Mouse (Mus musculus): ENCODE measurements at regions not wholly inside any gene's neighbourhood (a gene's known extent, or its start where the extent isn't known, plus 50 kb on each side); places are given as distances from the start of the nearest gene placed in this dataset.
A peak's percentile ranks its signal among the peaks of the same experiment; 100 is the strongest.

- no peak for DNase-seq
Measured at GRCm38 (mm10) chr5:33548800-33549199, 80.6 kb downstream of the Fam53a start.

GRCm38 (mm10) chr5:33543372-33543771, 86.1 kb downstream of the Fam53a start:
- DNase-seq = peak; percentile 45 to 54

GRCm38 (mm10) chr5:33542643-33543042, 86.8 kb downstream of the Fam53a start:
- DNase-seq = no peak

- DNase-seq = no peak
Measured at GRCm38 (mm10) chr5:33542000-33542554, 87.4 kb downstream of the Fam53a start.

GRCm38 (mm10) chr5:33540259-33540658, 89.2 kb downstream of the Fam53a start:
- no peak for DNase-seq

GRCm38 (mm10) chr5:33537429-33537828, 92.0 kb downstream of the Fam53a start:
- no peak for DNase-seq

- DNase-seq = no peak
Measured at GRCm38 (mm10) chr5:33537017-33537416, 92.4 kb downstream of the Fam53a start.

- no peak for DNase-seq
Measured at GRCm38 (mm10) chr5:33536261-33536660, 93.2 kb downstream of the Fam53a start.

- no peak for DNase-seq
Measured at GRCm38 (mm10) chr5:33535145-33536010, 94.1 kb downstream of the Fam53a start.

- no peak for DNase-seq
Measured at GRCm38 (mm10) chr5:33534345-33534744, 95.1 kb downstream of the Fam53a start.

GRCm38 (mm10) chr5:33533185-33533584, 96.2 kb downstream of the Fam53a start:
- no peak for DNase-seq

GRCm38 (mm10) chr5:33531263-33531662, 97.5 kb upstream of the Nkx1-1 start:
- DNase-seq = no peak

GRCm38 (mm10) chr5:33529771-33530170, 96.0 kb upstream of the Nkx1-1 start:
- no peak for DNase-seq

- no peak for DNase-seq
Measured at GRCm38 (mm10) chr5:33528971-33529670, 95.3 kb upstream of the Nkx1-1 start.

- DNase-seq = no peak
Measured at GRCm38 (mm10) chr5:33527750-33528149, 94.0 kb upstream of the Nkx1-1 start.

- no peak for DNase-seq
Measured at GRCm38 (mm10) chr5:33527316-33527715, 93.5 kb upstream of the Nkx1-1 start.

- no peak for DNase-seq
Measured at GRCm38 (mm10) chr5:33521951-33522742, 88.4 kb upstream of the Nkx1-1 start.

GRCm38 (mm10) chr5:33520856-33521255, 87.1 kb upstream of the Nkx1-1 start:
- no peak for DNase-seq

- no peak for DNase-seq
Measured at GRCm38 (mm10) chr5:33519394-33519793, 85.6 kb upstream of the Nkx1-1 start.

GRCm38 (mm10) chr5:33518860-33519259, 85.1 kb upstream of the Nkx1-1 start:
- no peak for DNase-seq

- DNase-seq = no peak
Measured at GRCm38 (mm10) chr5:33517625-33518024, 83.8 kb upstream of the Nkx1-1 start.

- no peak for DNase-seq
Measured at GRCm38 (mm10) chr5:33516211-33516610, 82.4 kb upstream of the Nkx1-1 start.
